11 mouse cellular contexts compared by ENCODE assay signal in the genomic region with DNA sequence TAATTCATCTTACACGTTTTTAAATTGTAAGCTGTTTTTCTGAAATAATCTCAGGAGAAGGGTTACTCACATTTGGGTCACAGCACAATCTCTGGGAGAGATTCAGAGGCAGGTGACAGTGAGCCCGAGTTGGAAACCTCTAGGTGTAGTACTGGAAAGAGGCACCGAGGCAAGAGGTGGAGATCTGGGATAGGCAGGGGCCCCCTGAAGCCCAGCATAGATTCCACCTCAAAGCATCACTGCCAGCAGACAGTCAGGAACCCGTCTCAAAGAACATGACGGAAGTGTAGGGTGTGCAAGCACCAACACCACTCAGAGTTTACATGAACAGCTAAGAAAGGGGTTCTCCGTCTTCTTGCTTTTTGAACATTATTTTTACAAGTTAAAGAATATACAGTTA.
DNase-seq lines count a peak whose midpoint lies in the region; ATAC-seq and TF ChIP-seq lines count a peak whose summit lies in the region.
"Had no signal": no experiment of that assay in that cellular context is flagged by ENCODE, and none has a peak within 500 bp of the region (broad histone marks: within the 10 kb centered on the region; RNA-seq: fewer than 3 reads in every experiment).

No protein-coding gene starts in this region.

- H3K9ac ChIP-seq in kidney, postnatal 0 days (ENCODE audit: low read depth, low read length): no peak overlapping the region
- no peak overlapping the region for H3K9ac ChIP-seq in forebrain, postnatal 0 days
- H3K9ac ChIP-seq: embryonic facial prominence, embryonic 15.5 days had no signal

- WGBS in kidney, postnatal 0 days: 56% methylated on average over 6 of the region's 6 CpGs
- WGBS in kidney, adult 2 months: 73% methylated on average over 6 of the region's 6 CpGs
- 42% methylated on average over 6 of the region's 6 CpGs for WGBS in forebrain, postnatal 0 days

- H3K36me3 ChIP-seq in kidney, postnatal 0 days (ENCODE audit: insufficient read depth, low read length): no peaks in the 10 kb centered on the region
- H3K36me3 ChIP-seq in kidney, adult 2 months (ENCODE audit: control insufficient read depth, insufficient read depth, low read length): no peaks in the 10 kb centered on the region
- H3K36me3 ChIP-seq in forebrain, postnatal 0 days (ENCODE audit: insufficient read depth): no peaks in the 10 kb centered on the region
- H3K36me3 ChIP-seq: embryonic facial prominence, embryonic 15.5 days had no signal

- no peak for TF ChIP-seq CTCF in kidney, postnatal 0 days (IDR thresholded peaks at IDR 0.05; ENCODE audit: low read depth)
- TF ChIP-seq CTCF in kidney, adult 2 months (conservative IDR thresholded peaks at IDR 0.05; ENCODE audit: insufficient read depth, insufficient read length, low read depth, low read length): no peak
- no peak for TF ChIP-seq CTCF in forebrain, postnatal 0 days (IDR thresholded peaks at IDR 0.05; ENCODE audit: low read depth)

- peaks cover 9% of the 10 kb centered on the region; the same call in 1 of the 2 replicates for H3K4me1 ChIP-seq in kidney, postnatal 0 days (replicated peaks; ENCODE audit: insufficient read depth, low read length)
- peaks cover 3% of the 10 kb centered on the region; the same call in 1 of the 2 replicates for H3K4me1 ChIP-seq in kidney, adult 2 months (ENCODE audit: control insufficient read depth, insufficient read depth, low read length)
- H3K4me1 ChIP-seq in forebrain, postnatal 0 days (ENCODE audit: insufficient read depth): no peaks in the 10 kb centered on the region

- no peaks in the 10 kb centered on the region for H3K27me3 ChIP-seq in kidney, postnatal 0 days (ENCODE audit: insufficient read depth, low read length)
- H3K27me3 ChIP-seq in kidney, adult 2 months (replicated peaks; ENCODE audit: control insufficient read depth, insufficient read depth, low read length): no peaks in the 10 kb centered on the region
- no peaks in the 10 kb centered on the region for H3K27me3 ChIP-seq in forebrain, postnatal 0 days (ENCODE audit: insufficient read depth, low read length)

- DNase-seq in cerebellum, adult 9-10 months: peak; percentile 9
- DNase-seq in cerebellum, adult 11 months: no peak
- DNase-seq in kidney, postnatal 0 days (ENCODE audit: low spot score): no peak
- no peak for DNase-seq in kidney, adult 2 months
- no peak for DNase-seq in forebrain, postnatal 0 days
- DNase-seq in neural tube, embryonic 10.5 days (ENCODE audit: extremely low spot score, low spot score): peak; percentile 27
- DNase-seq in T-cell, adult 2 months (ENCODE audit: low spot score): no peak
- DNase-seq in gastrocnemius, adult 18-20 months (ENCODE audit: low spot score): no peak
- DNase-seq: gastrocnemius, postnatal 25 days had no signal

- TF ChIP-seq POLR2A in kidney, adult 2 months (IDR thresholded peaks at IDR 0.05; ENCODE audit: low read depth, low read length): no peak

- peak overlapping the region; percentile 62 for H3K4me2 ChIP-seq in kidney, postnatal 0 days (ENCODE audit: low read length)
- H3K4me2 ChIP-seq in forebrain, postnatal 0 days (ENCODE audit: low read depth): no peak overlapping the region

- no peak overlapping the region for H3K4me3 ChIP-seq in kidney, postnatal 0 days (replicated peaks; ENCODE audit: low read depth, low read length)
- H3K4me3 ChIP-seq in kidney, adult 2 months (ENCODE audit: insufficient read depth, low read depth, low read length): no peak overlapping the region
- no peak overlapping the region for H3K4me3 ChIP-seq in forebrain, postnatal 0 days (ENCODE audit: low read depth, low read length)

- no peak overlapping the region for H3K27ac ChIP-seq in kidney, postnatal 0 days
- no peak overlapping the region for H3K27ac ChIP-seq in kidney, adult 2 months (ENCODE audit: insufficient read depth, low read depth, low read length)
- H3K27ac ChIP-seq in forebrain, postnatal 0 days (ENCODE audit: low read depth, low read length): peak overlapping the region; percentile 62
- H3K27ac ChIP-seq: macrophage had no signal

- ATAC-seq in kidney, postnatal 0 days (replicated peaks; ENCODE audit: low FRiP score, low read depth): no peak
- no peak for ATAC-seq in forebrain, postnatal 0 days

- H3K9me3 ChIP-seq in kidney, postnatal 0 days (replicated peaks; ENCODE audit: low read length): no peaks in the 10 kb centered on the region
- no peaks in the 10 kb centered on the region for H3K9me3 ChIP-seq in forebrain, postnatal 0 days (ENCODE audit: low read length)
- H3K9me3 ChIP-seq: embryonic facial prominence, embryonic 15.5 days had no signal

Comparison
In these comparisons a context has a peak if more than half of its experiments do, and no peak if none do; other contexts are left out.
1. DNase-seq: peak in cerebellum, adult 9-10 months (single experiment) and neural tube, embryonic 10.5 days (single experiment); none in cerebellum, adult 11 months (single experiment), kidney, postnatal 0 days (single experiment), kidney, adult 2 months (single experiment), forebrain, postnatal 0 days (single experiment), T-cell, adult 2 months (single experiment) and gastrocnemius, adult 18-20 months (single experiment).